Mouse (Mus musculus) frontal cortex, postnatal 10 days (tissue): ENCODE results near the gene Snx15.

Experiments used
- DNase-seq, 2 experiments: peaks; one replicate each; pipeline ENCODE4 v3.0.0; 2022; ENCODE audit warnings: low spot score in 2 of 2, mixed read lengths in 1 of 2

Snx15 gene

GRCm38 (mm10) chr19:6121761-6122160 is 6.3 kb downstream of the Snx15 start:
- DNase-seq: no peak

- DNase-seq: no peak
Measured at GRCm38 (mm10) chr19:6118677-6119185, 9.4 kb downstream of the Snx15 start.

- DNase-seq: peak; percentile 81 to 86
Measured at GRCm38 (mm10) chr19:6117986-6118676, 10.0 kb downstream of the Snx15 start, which contains the start of gene Sac3d1. Gene Sac3d1 (minus strand): TSS chr19:6118650.

- DNase-seq: no peak
Measured at GRCm38 (mm10) chr19:6117346-6117985, 10.6 kb downstream of the Snx15 start.

GRCm38 (mm10) chr19:6116113-6116850 is 11.8 kb downstream of the Snx15 start:
- no peak for DNase-seq

GRCm38 (mm10) chr19:6113116-6113515 is 15.0 kb downstream of the Snx15 start:
- no peak for DNase-seq

- no peak for DNase-seq
Measured at GRCm38 (mm10) chr19:6105586-6105985, 22.5 kb downstream of the Snx15 start, which contains the start of gene Naaladl1. Gene Naaladl1 (plus strand): TSS chr19:6105782.

- no peak for DNase-seq
Measured at GRCm38 (mm10) chr19:6104476-6104875, 23.6 kb downstream of the Snx15 start.

- no peak for DNase-seq
Measured at GRCm38 (mm10) chr19:6102169-6102853, 25.8 kb downstream of the Snx15 start.

GRCm38 (mm10) chr19:6101186-6101585 is 26.9 kb downstream of the Snx15 start:
- no peak for DNase-seq

GRCm38 (mm10) chr19:6097847-6098246 is 30.3 kb downstream of the Snx15 start:
- no peak for DNase-seq

- no peak for DNase-seq
Measured at GRCm38 (mm10) chr19:6094119-6094518, 34.0 kb downstream of the Snx15 start, which contains the start of gene AC131692.1. Gene AC131692.1 (plus strand): TSS chr19:6094419.

GRCm38 (mm10) chr19:6088841-6089240 is 39.3 kb downstream of the Snx15 start:
- no peak for DNase-seq

- peak in 1 of 2 experiments; percentile 48 for DNase-seq
Measured at GRCm38 (mm10) chr19:6085417-6085879, 42.7 kb downstream of the Snx15 start.

GRCm38 (mm10) chr19:6084478-6085248 is 43.4 kb downstream of the Snx15 start, which contains the start of the genes Zfpl1 and Cdca5:
Gene Zfpl1 (minus strand): TSS chr19:6084956.
Gene Cdca5 (plus strand): TSS chr19:6084983.
- peak; percentile 96 to 97 for DNase-seq

GRCm38 (mm10) chr19:6082156-6082555 is 45.9 kb downstream of the Snx15 start, which contains the start of gene Gm28374:
Gene Gm28374 (minus strand): TSS chr19:6082256.
- DNase-seq: no peak

- DNase-seq: no peak
Measured at GRCm38 (mm10) chr19:6079983-6080480, 48.1 kb downstream of the Snx15 start, which contains the start of gene Tmem262. Gene Tmem262 (plus strand): TSS chr19:6080033.

- peak; percentile 75 to 82 for DNase-seq
Measured at GRCm38 (mm10) chr19:6076564-6077393, 51.3 kb downstream of the Snx15 start, which contains the start of gene Vps51. Gene Vps51 (minus strand): TSS chr19:6077231.

- no peak for DNase-seq
Measured at GRCm38 (mm10) chr19:6073889-6074288, 54.2 kb downstream of the Snx15 start.
